Comparison of ENCODE assay signal across 8 mouse cellular contexts in genomic region chr8:85429219-85429618, GRCm38 (mm10). TPM values are rescaled to one million over a fixed set of nuclear protein-coding genes. Genes with fewer than 3 reads are reported as not detected.
DNase-seq lines count a peak whose midpoint lies in the region; ATAC-seq lines count a peak whose summit lies in the region.

No protein-coding gene starts in this region.

- H3K4me2 ChIP-seq in heart, embryonic 15.5 days, result peak overlapping the region; percentile 40

- H3K4me3 ChIP-seq in brown adipose tissue, adult 24 weeks (ENCODE audit: insufficient read depth, low read depth, low read length), result no peak overlapping the region
- peak overlapping the region; percentile 3; the same call in 1 of the 2 replicates for H3K4me3 ChIP-seq in heart, embryonic 15.5 days

- 0 out of 2 replicates have a peak overlapping the region, but pooled peaks have one; percentile 3 for H3K27ac ChIP-seq in brown adipose tissue, adult 24 weeks (replicated peaks; ENCODE audit: low read depth, low read length)
- peak overlapping the region; percentile 89 for H3K27ac ChIP-seq in heart, embryonic 15.5 days

- peak; percentile 43 to 45 for DNase-seq in heart, adult 18-20 months
- DNase-seq in heart, postnatal 14 days, result no peak
- DNase-seq in urinary bladder, adult 18-20 months (ENCODE audit: low spot score in 2 of 2), result no peak
- no peak for DNase-seq in cerebellum, postnatal 36 days
- no peak for DNase-seq in right cerebral cortex, postnatal 14 days

- intact Hi-C loops in heart, postnatal 14 days (cut with DNase I), result no loop called here

- no peak for ATAC-seq in heart, embryonic 15.5 days (replicated peaks; ENCODE audit: insufficient number of reproducible peaks, insufficient read depth, low FRiP score, low read depth)
- ATAC-seq in megakaryocyte-erythroid progenitor cell, adult 5-6 weeks (replicated peaks; ENCODE audit: low FRiP score, low TSS enrichment, poor library complexity, severe bottlenecking), result peak; percentile 51

- H3K36me3 ChIP-seq in heart, embryonic 15.5 days, result peaks cover under 1% of the 10 kb centered on the region; the same call in 1 of the 2 replicates

- H3K27me3 ChIP-seq in heart, embryonic 15.5 days, result no peaks in the 10 kb centered on the region

- peak overlapping the region; percentile 2; the same call in 1 of the 2 replicates for H3K9ac ChIP-seq in heart, embryonic 15.5 days

- H3K9me3 ChIP-seq in heart, embryonic 15.5 days (replicated peaks), result no peaks in the 10 kb centered on the region

- H3K4me1 ChIP-seq in brown adipose tissue, adult 24 weeks (ENCODE audit: control insufficient read depth, insufficient read depth, insufficient read length, low read length), result peaks cover 19% of the 10 kb centered on the region
- H3K4me1 ChIP-seq in heart, embryonic 15.5 days (replicated peaks), result peaks cover 54% of the 10 kb centered on the region

- 13% methylated on average over 4 of the region's 4 CpGs for WGBS in heart, embryonic 15.5 days

RNA-seq across cellular contexts. Expression of gene 4921524J17Rik, which starts 3.4 kb away (rescaled TPM):
- 10 to 100 TPM; 18.1 to 19.4 TPM for total RNA-seq in heart, adult 18-20 months (2021)
- 10 to 100 TPM; 20.7 to 23.2 TPM for total RNA-seq in heart, postnatal 14 days (2021)
- polyA plus RNA-seq in brown adipose tissue, adult 24 weeks (2012; ENCODE audit: insufficient read depth, insufficient read length, missing spikeins), result 14.6 and 15.3 TPM in 2 replicates
- polyA plus RNA-seq in heart, embryonic 15.5 days (2015; fragmentation: Nextera tagmentation; extraction: Ambion mirVana), result 50.6 and 63.7 TPM in 2 replicates
- 25.3 and 33.0 TPM in 2 replicates for total RNA-seq in megakaryocyte-erythroid progenitor cell, adult 5-6 weeks (2014; fragmentation: Nextera tagmentation)
- total RNA-seq in megakaryocyte-erythroid progenitor cell, adult 5-6 weeks (2017), result 61.6 and 114 TPM in 2 replicates

RNA-seq across cellular contexts. Expression of gene Mylk3, which starts 43.1 kb away (rescaled TPM):
- total RNA-seq in heart, adult 18-20 months (2021), result 100 to 1,000 TPM; 473 to 486 TPM
- total RNA-seq in heart, postnatal 14 days (2021), result 100 to 1,000 TPM; 332 to 359 TPM
- not detected in 2 replicates for polyA plus RNA-seq in brown adipose tissue, adult 24 weeks (2012; ENCODE audit: insufficient read depth, insufficient read length, missing spikeins)
- 214 and 224 TPM in 2 replicates for polyA plus RNA-seq in heart, embryonic 15.5 days (2015; fragmentation: Nextera tagmentation; extraction: Ambion mirVana)
- total RNA-seq in megakaryocyte-erythroid progenitor cell, adult 5-6 weeks (2014; fragmentation: Nextera tagmentation), result 39.2 and 40.3 TPM in 2 replicates
- total RNA-seq in megakaryocyte-erythroid progenitor cell, adult 5-6 weeks (2017), result 24.3 and 31.6 TPM in 2 replicates

Comparison
In these comparisons a context has a peak if more than half of its experiments do, and no peak if none do; other contexts are left out.
1. DNase-seq: peak in heart, adult 18-20 months (2 of 2); none in heart, postnatal 14 days (0 of 2), urinary bladder, adult 18-20 months (0 of 2), cerebellum, postnatal 36 days (0 of 2) and right cerebral cortex, postnatal 14 days (single experiment).
2. RNA of gene Mylk3, which starts 43.1 kb away (total RNA-seq): 473 to 486 TPM in heart, adult 18-20 months and 332 to 359 TPM in heart, postnatal 14 days; 24.3 to 40.3 TPM in megakaryocyte-erythroid progenitor cell, adult 5-6 weeks; every median in the first group is over 4 times any median in the second.